Mouse (Mus musculus): ENCODE measurements around the gene Limd1. TPM values are rescaled to one million over a fixed set of nuclear protein-coding genes. Genes with fewer than 3 reads are reported as not detected.

Limd1 gene
- polyA plus RNA-seq, 1 experiment from 2014 or later, result 51.5 TPM

DNA sequence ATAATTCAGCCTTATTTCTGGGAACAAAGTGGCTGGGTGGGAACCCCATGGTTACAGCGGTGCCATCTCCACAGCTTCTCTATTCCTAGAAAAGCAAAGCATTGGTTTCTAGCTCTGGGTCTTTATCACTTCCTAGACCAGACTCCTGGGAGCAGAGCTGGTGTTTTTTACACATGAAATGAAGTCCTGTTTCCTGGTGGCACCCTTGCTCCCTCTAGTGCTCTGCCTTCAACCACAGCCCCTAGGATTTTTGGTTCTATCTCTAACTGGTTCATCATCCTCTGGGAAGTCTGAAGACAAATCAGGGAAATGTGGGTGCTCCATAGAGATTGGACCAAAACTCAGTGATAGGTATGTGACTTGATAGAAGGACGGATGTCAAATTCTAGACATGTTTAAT lies 28.9 kb downstream of the Limd1 start:
- Histone ChIP-seq H3K4me1 (ENCODE audit: control insufficient read depth, insufficient read depth, low read length) (peaks cover 30% of the 10 kb centered on the region), H3K36me3 (ENCODE audit: control insufficient read depth, insufficient read depth, low read length) (peaks cover 9% of the 10 kb centered on the region), H3K9me3 (ENCODE audit: control insufficient read depth, low read length) (no peaks in the 10 kb centered on the region), H3K27ac (ENCODE audit: low read length) (peak overlapping the region; percentile 56; the same call in 1 of the 2 replicates), H3K4me3 (ENCODE audit: low read length) (no peak overlapping the region), H3K4me2 (ENCODE audit: low read depth, low read length) (no peak overlapping the region), H3K27me3 (replicated peaks; ENCODE audit: control insufficient read depth, insufficient read depth, low read length) (no peaks in the 10 kb centered on the region), H3K9ac (ENCODE audit: low read depth, low read length) (no peak overlapping the region)
- no peak for ATAC-seq
- WGBS, result 93% methylated on average over 2 of the region's 2 CpGs

DNA sequence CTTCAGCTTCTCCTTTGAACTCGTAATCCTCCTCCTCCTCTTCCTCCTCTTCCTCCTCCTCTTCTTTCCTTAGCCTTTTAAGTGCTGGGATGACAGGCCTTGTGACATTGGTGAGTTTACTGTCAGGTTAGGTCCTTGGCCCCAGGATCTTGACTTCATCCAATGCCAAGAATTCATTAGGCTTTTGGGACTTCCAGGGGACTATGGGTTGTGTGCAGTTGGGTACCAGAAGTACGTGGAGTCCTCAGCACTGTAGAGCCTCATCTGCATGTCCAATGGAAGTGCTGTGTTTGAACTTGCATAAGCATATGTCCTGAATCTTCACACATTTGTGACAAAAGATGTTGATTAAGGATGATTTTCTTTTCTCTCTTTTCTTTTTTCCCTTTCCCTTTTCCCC lies 30.5 kb downstream of the Limd1 start:
- H3K4me1 ChIP-seq (ENCODE audit: control insufficient read depth, insufficient read depth, low read length), result peaks cover 30% of the 10 kb centered on the region
- WGBS, result 88% methylated on average over 2 of the region's 2 CpGs
- no peak overlapping the region for H3K9ac ChIP-seq (ENCODE audit: low read depth, low read length)
- no peaks in the 10 kb centered on the region for H3K27me3 ChIP-seq (replicated peaks; ENCODE audit: control insufficient read depth, insufficient read depth, low read length)
- no peaks in the 10 kb centered on the region for H3K9me3 ChIP-seq (ENCODE audit: control insufficient read depth, low read length)
- ATAC-seq, result no peak
- H3K27ac ChIP-seq (ENCODE audit: low read length), result no peak overlapping the region
- no peak overlapping the region for H3K4me2 ChIP-seq (ENCODE audit: low read depth, low read length)
- peaks cover 13% of the 10 kb centered on the region for H3K36me3 ChIP-seq (ENCODE audit: control insufficient read depth, insufficient read depth, low read length)
- no peak overlapping the region for H3K4me3 ChIP-seq (ENCODE audit: low read length)

DNA sequence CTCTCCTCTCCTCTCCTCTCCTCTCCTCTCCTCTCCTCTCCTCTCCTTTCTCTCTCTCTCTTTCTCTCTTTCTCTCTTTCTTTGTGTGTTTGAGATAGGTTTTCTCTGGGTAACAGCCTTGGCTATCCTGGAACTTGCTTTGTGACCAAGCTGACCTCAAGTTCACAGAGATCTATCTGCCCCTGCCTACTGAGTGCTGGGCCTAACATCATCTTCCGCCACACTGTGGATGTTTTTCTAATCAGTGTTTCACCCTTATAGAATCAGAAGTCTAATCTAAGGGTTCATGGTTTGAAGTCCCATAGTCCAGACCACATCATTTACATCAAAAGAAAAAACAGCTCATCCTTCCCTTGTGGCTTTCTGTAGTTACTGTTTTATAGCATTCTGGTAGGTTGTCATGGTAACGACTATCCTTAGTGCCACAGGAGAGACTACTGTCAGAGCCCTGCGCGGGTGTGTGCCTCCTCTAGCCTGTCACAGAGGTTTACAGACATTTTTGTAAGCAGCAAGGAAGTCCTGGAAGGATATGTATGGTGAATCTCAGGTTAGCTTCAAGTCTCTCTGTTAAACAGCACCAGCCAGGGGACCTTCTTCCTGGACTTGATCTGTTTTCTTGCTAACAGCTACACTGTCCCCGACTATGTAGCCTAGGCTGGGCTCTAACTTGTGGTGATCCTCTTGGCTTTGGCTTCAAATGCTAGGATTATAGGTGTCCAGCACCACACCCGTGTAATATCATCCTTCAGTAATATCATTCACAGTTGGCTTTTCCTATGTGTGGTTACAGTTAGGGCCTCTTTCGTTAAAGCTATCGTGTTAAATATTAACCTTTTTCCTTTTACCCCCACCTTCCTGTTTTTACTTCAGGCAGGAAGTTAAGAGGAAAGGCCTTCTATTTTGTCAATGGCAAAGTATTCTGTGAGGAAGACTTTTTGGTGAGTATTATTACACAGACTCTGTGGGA lies 31.4 kb downstream of the Limd1 start:
- Histone ChIP-seq H3K27ac (ENCODE audit: low read length) (peak overlapping the region; percentile 63), H3K4me2 (ENCODE audit: low read depth, low read length) (peak overlapping the region; percentile 20), H3K27me3 (replicated peaks; ENCODE audit: control insufficient read depth, insufficient read depth, low read length) (no peaks in the 10 kb centered on the region), H3K36me3 (ENCODE audit: control insufficient read depth, insufficient read depth, low read length) (peaks cover 13% of the 10 kb centered on the region), H3K9ac (ENCODE audit: low read depth, low read length) (no peak overlapping the region), H3K4me1 (ENCODE audit: control insufficient read depth, insufficient read depth, low read length) (peaks cover 23% of the 10 kb centered on the region), H3K9me3 (ENCODE audit: control insufficient read depth, low read length) (no peaks in the 10 kb centered on the region), H3K4me3 (ENCODE audit: low read length) (no peak overlapping the region)
- 44% methylated on average over 8 of the region's 8 CpGs for WGBS
- ATAC-seq, result peak; percentile 75

DNA sequence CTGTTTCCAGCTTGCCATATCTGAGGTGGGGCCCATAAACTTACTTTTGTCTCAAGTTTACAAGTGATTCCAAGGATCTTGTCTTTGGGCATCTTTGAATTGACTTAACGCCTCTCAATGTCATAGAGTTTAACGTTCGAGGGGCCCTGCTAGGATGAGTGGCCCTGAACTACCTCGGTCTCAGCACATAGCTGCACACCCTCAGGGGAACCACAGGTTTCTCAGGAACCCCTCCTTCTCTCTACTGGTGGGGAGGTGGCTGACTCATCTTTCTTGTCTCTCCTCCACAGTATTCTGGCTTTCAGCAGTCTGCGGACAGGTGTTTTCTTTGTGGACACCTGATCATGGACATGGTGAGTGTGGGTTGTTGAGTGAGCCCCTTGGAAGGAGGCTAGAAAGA lies 32.4 kb downstream of the Limd1 start:
- peaks cover 13% of the 10 kb centered on the region for H3K36me3 ChIP-seq (ENCODE audit: control insufficient read depth, insufficient read depth, low read length)
- WGBS, result 77% methylated on average over 5 of the region's 5 CpGs
- ATAC-seq, result no peak
- peaks cover 19% of the 10 kb centered on the region for H3K4me1 ChIP-seq (ENCODE audit: control insufficient read depth, insufficient read depth, low read length)
- H3K4me3 ChIP-seq (ENCODE audit: low read length), result no peak overlapping the region
- no peaks in the 10 kb centered on the region for H3K9me3 ChIP-seq (ENCODE audit: control insufficient read depth, low read length)
- 0 out of 2 replicates have a peak overlapping the region, but pooled peaks have one; percentile 1 for H3K4me2 ChIP-seq (ENCODE audit: low read depth, low read length)
- no peaks in the 10 kb centered on the region for H3K27me3 ChIP-seq (replicated peaks; ENCODE audit: control insufficient read depth, insufficient read depth, low read length)
- H3K9ac ChIP-seq (ENCODE audit: low read depth, low read length), result no peak overlapping the region
- H3K27ac ChIP-seq (ENCODE audit: low read length), result no peak overlapping the region

DNA sequence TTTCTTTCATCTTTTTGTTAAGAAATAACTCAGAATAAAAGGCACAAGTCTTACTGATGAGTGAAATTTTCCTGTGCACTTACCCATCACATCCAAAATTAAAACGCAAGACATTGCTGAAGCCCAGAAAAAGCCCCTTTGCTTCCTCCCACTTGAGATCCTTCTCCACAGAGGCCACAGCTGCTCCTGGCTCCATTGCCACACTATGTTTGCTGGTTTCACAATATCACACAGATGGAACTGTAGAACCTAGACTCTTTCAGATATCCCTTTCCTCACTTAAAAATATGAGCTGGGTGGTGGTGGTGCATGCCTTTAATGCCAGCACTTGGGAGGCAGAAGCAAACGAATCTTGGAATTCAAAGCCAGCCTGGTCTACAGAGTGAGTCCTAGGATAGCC lies 34.0 kb downstream of the Limd1 start:
- H3K9ac ChIP-seq (ENCODE audit: low read depth, low read length), result no peak overlapping the region
- ATAC-seq, result no peak
- H3K4me1 ChIP-seq (ENCODE audit: control insufficient read depth, insufficient read depth, low read length), result peaks cover 11% of the 10 kb centered on the region; the same call in 1 of the 2 replicates
- H3K27ac ChIP-seq (ENCODE audit: low read length), result no peak overlapping the region
- 78% methylated on average over 2 of the region's 2 CpGs for WGBS
- H3K36me3 ChIP-seq (ENCODE audit: control insufficient read depth, insufficient read depth, low read length), result peaks cover 25% of the 10 kb centered on the region
- no peak overlapping the region for H3K4me3 ChIP-seq (ENCODE audit: low read length)
- H3K27me3 ChIP-seq (replicated peaks; ENCODE audit: control insufficient read depth, insufficient read depth, low read length), result no peaks in the 10 kb centered on the region
- no peaks in the 10 kb centered on the region for H3K9me3 ChIP-seq (ENCODE audit: control insufficient read depth, low read length)
- no peak overlapping the region for H3K4me2 ChIP-seq (ENCODE audit: low read depth, low read length)

DNA sequence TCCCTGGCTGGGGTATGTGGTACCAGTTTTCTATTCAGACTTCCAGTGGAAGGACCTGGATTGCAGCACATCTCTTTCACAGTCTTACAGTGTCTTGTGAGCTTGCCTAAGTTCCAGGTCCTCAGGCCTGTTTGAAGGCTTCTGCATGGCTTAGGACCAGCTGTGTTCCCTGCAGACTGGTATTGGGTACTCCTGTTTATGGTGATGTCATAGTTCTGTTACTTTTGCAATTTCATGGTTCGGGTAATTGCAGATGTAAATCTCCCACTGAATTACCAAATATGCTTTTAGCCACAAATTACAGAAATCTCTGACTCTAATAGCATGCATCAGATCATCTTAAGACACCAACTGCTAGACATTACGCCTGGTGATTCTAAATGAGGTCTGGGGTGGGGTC lies 36.6 kb downstream of the Limd1 start:
- Histone ChIP-seq H3K4me3 (ENCODE audit: low read length) (no peak overlapping the region), H3K27ac (ENCODE audit: low read length) (no peak overlapping the region), H3K4me1 (ENCODE audit: control insufficient read depth, insufficient read depth, low read length) (peaks cover 3% of the 10 kb centered on the region; the same call in 1 of the 2 replicates), H3K9ac (ENCODE audit: low read depth, low read length) (no peak overlapping the region), H3K4me2 (ENCODE audit: low read depth, low read length) (no peak overlapping the region), H3K27me3 (replicated peaks; ENCODE audit: control insufficient read depth, insufficient read depth, low read length) (no peaks in the 10 kb centered on the region), H3K36me3 (ENCODE audit: control insufficient read depth, insufficient read depth, low read length) (peaks cover 38% of the 10 kb centered on the region), H3K9me3 (ENCODE audit: control insufficient read depth, low read length) (no peaks in the 10 kb centered on the region)
- 91% methylated on average over 2 of the region's 2 CpGs for WGBS
- ATAC-seq, result no peak

DNA sequence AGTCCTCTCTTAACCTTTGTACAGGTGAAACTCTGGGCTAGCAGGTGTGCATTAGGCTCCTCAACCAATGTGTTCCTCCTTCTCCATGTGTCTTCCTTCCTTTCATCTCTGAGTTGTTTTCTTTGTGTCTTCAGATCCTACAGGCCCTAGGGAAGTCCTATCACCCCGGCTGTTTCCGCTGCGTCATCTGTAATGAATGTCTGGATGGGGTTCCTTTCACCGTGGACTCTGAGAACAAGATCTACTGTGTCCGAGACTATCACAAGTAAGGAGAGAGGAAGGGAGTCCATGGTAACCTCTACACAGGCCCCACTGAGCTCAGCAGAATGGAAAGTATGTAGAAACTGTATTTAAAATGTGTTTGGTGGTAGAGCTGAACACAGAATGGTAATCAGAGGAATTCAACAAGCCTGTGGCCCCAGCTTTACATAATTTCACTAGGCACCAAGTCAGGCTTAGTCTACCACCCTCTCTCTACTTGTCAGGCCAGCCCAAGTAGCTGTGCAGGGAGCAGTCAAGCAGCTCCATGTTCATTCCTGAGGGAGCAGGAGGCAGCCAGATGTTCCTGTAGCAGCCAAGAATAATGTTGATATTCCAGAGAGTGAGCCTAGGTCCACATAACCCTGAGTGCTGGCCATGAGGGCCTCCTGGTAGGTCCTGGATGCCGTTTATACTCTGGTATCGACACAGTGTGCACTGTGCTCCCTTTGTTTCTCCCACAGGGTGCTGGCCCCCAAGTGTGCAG lies 38.3 kb downstream of the Limd1 start:
- 0 out of 2 replicates have a peak, but pooled peaks cover 4% of the 10 kb centered on the region for H3K4me1 ChIP-seq (ENCODE audit: control insufficient read depth, insufficient read depth, low read length)
- peaks cover 33% of the 10 kb centered on the region for H3K36me3 ChIP-seq (ENCODE audit: control insufficient read depth, insufficient read depth, low read length)
- no peaks in the 10 kb centered on the region for H3K27me3 ChIP-seq (replicated peaks; ENCODE audit: control insufficient read depth, insufficient read depth, low read length)
- no peak overlapping the region for H3K4me2 ChIP-seq (ENCODE audit: low read depth, low read length)
- no peak overlapping the region for H3K9ac ChIP-seq (ENCODE audit: low read depth, low read length)
- H3K9me3 ChIP-seq (ENCODE audit: control insufficient read depth, low read length), result no peaks in the 10 kb centered on the region
- H3K27ac ChIP-seq (ENCODE audit: low read length), result no peak overlapping the region
- no peak overlapping the region for H3K4me3 ChIP-seq (ENCODE audit: low read length)
- ATAC-seq, result no peak
- WGBS, result 87% methylated on average over 7 of the region's 7 CpGs

DNA sequence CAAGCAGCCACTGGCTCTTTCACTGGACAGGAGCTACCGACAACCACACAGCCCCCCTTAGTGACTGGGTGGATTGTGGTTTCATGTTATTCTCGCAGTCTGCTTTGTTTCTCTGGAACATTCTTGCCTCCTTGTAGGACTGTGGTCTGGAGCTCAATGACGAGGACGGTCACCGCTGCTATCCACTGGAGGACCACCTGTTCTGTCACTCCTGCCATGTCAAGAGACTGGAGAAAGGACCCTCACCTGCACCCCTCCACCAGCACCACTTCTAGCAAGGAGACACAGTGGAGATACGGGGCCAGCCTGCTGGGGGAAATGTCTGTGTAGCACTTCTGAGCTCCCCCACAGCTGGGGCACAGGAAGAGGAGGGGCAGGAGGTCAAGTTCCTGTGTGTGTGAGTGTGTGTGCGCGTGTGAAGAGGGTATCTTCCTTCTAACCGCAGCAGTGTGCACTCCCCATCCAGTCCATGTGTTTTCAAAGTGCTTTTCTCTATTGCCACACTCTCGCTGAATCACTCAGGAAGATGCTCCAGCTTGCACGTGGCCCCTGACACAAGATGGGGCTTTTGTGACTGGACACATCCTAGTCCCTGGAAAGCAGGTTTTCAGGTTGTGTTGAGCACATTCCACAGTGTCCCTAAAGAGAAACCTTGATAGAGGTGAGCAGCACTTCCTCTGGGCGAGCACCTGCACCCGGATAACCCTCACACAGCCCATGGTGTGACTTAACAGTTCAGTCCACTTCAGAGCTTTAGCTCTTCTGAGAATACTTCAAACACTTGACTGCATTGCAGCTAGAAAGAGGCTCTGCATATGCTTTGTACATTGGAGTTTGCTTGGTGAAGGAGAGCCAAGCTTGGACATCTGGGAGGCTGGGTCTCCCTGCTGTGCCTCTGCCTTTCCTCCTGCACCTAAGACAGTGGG lies 40.7 kb downstream of the Limd1 start:
- no peak for ATAC-seq

More for the DNA sequence above, 40.7 kb downstream of the Limd1 start:
- H3K9ac ChIP-seq (ENCODE audit: low read depth, low read length), result no peak overlapping the region
- H3K4me2 ChIP-seq (ENCODE audit: low read depth, low read length), result no peak overlapping the region
- no peak overlapping the region for H3K27ac ChIP-seq (ENCODE audit: low read length)
- no peaks in the 10 kb centered on the region for H3K9me3 ChIP-seq (ENCODE audit: control insufficient read depth, low read length)
- 78% methylated on average over 13 of the region's 13 CpGs for WGBS
- H3K36me3 ChIP-seq (ENCODE audit: control insufficient read depth, insufficient read depth, low read length), result peaks cover 25% of the 10 kb centered on the region
- H3K27me3 ChIP-seq (replicated peaks; ENCODE audit: control insufficient read depth, insufficient read depth, low read length), result no peaks in the 10 kb centered on the region
- 0 out of 2 replicates have a peak, but pooled peaks cover 4% of the 10 kb centered on the region for H3K4me1 ChIP-seq (ENCODE audit: control insufficient read depth, insufficient read depth, low read length)
- no peak overlapping the region for H3K4me3 ChIP-seq (ENCODE audit: low read length)
